Mouse (Mus musculus): ENCODE measurements at regions not wholly inside any gene's neighbourhood (a gene's known extent, or its start where the extent isn't known, plus 50 kb on each side); places are given as distances from the start of the nearest gene placed in this dataset.

- no peak for DNase-seq (ENCODE audit: low spot score in 2 of 2)
Measured at GRCm38 (mm10) chr13:107878980-107879379, 165.3 kb upstream of the Smim15 start.

- no peak for DNase-seq (ENCODE audit: low spot score in 2 of 2)
Measured at GRCm38 (mm10) chr13:107873244-107873667, 171.0 kb upstream of the Smim15 start.

- DNase-seq (ENCODE audit: low spot score in 2 of 2): no peak
Measured at GRCm38 (mm10) chr13:107872574-107872973, 171.7 kb upstream of the Smim15 start.

- no peak for DNase-seq (ENCODE audit: low spot score in 2 of 2)
Measured at GRCm38 (mm10) chr13:107872137-107872536, 172.1 kb upstream of the Smim15 start.

- no peak for DNase-seq (ENCODE audit: low spot score in 2 of 2)
Measured at GRCm38 (mm10) chr13:107868906-107869305, 175.3 kb upstream of the Smim15 start.

- DNase-seq (ENCODE audit: low spot score in 2 of 2): no peak
Measured at GRCm38 (mm10) chr13:107866825-107867224, 177.4 kb upstream of the Smim15 start.

GRCm38 (mm10) chr13:107862793-107863654 lies 181.2 kb upstream of the Smim15 start:
- DNase-seq (ENCODE audit: low spot score in 2 of 2): no peak

- DNase-seq (ENCODE audit: low spot score in 2 of 2): no peak
Measured at GRCm38 (mm10) chr13:107861384-107862134, 182.7 kb upstream of the Smim15 start.

- no peak for DNase-seq (ENCODE audit: low spot score in 2 of 2)
Measured at GRCm38 (mm10) chr13:107857043-107857755, 187.0 kb upstream of the Smim15 start.

GRCm38 (mm10) chr13:107850907-107851560 lies 193.2 kb upstream of the Smim15 start:
- no peak for DNase-seq (ENCODE audit: low spot score in 2 of 2)

- DNase-seq (ENCODE audit: low spot score in 2 of 2): no peak
Measured at GRCm38 (mm10) chr13:107848871-107849270, 195.4 kb upstream of the Smim15 start.

- peak in 1 of 2 experiments; percentile 27 for DNase-seq (ENCODE audit: low spot score in 2 of 2)
Measured at GRCm38 (mm10) chr13:107847179-107848012, 196.8 kb upstream of the Smim15 start.

- DNase-seq (ENCODE audit: low spot score in 2 of 2): no peak
Measured at GRCm38 (mm10) chr13:107846621-107847178, 197.5 kb upstream of the Smim15 start.

- DNase-seq (ENCODE audit: low spot score in 2 of 2): no peak
Measured at GRCm38 (mm10) chr13:107845838-107846237, 198.4 kb upstream of the Smim15 start.

GRCm38 (mm10) chr13:107844085-107844484 lies 200.2 kb upstream of the Smim15 start:
- no peak for DNase-seq (ENCODE audit: low spot score in 2 of 2)

- no peak for DNase-seq (ENCODE audit: low spot score in 2 of 2)
Measured at GRCm38 (mm10) chr13:107838126-107838715, 206.0 kb upstream of the Smim15 start.

- no peak for DNase-seq (ENCODE audit: low spot score in 2 of 2)
Measured at GRCm38 (mm10) chr13:107837206-107837952, 206.9 kb upstream of the Smim15 start.

- no peak for DNase-seq (ENCODE audit: low spot score in 2 of 2)
Measured at GRCm38 (mm10) chr13:107835756-107836385, 208.4 kb upstream of the Smim15 start.

- no peak for DNase-seq (ENCODE audit: low spot score in 2 of 2)
Measured at GRCm38 (mm10) chr13:107831997-107832396, 212.2 kb upstream of the Smim15 start.

All from urinary bladder, adult 18-20 months (tissue).